Mouse (Mus musculus): ENCODE results near the gene Hes2.

Gene Hes2

GRCm38 (mm10) chr4:152131809-152132771 is 26.6 kb upstream of the Hes2 start:
- no peak for DNase-seq (ENCODE audit: low spot score in 2 of 2)

DNA sequence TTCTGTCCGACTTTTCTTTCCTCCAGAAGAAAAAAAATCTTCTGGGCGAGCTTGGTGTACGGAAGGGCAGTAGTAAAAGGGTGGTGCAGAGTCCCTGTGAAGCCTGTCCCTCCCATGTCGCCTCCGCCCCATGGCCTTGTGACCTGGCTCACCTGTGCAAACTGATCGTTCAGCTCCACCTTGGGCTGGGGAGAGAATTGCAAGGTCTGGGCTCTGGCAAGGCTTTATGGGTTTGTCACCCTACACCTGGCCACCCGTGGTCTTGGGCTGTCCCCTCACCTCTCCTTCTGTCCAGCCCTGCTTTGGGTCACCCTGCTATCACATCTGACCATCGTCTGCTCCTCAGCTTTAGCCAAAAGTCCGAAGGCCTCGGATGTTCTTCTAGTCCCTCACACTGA is 25.9 kb upstream of the Hes2 start:
- DNase-seq (ENCODE audit: low spot score in 2 of 2): no peak

DNA sequence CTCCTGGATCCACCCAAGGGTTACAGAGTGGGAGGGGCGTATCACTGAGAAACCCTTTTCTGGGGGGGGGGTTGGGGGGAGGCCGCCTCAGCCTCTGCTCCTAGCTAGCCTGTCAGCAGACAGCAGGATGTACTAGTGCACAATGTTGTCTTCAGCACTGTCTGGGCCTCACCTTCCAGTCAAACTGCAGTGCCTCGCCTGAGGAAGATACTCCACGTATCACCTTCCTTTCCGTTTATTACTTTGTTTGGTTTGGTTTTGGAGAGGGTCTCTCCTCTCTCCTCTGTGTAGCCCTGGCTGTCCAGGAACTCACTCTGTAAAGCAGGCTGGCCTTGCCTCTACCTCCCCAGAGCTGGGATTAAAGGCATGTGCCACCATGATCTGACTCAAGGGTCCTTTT is 25.5 kb upstream of the Hes2 start:
- no peak for DNase-seq (ENCODE audit: low spot score in 2 of 2)

GRCm38 (mm10) chr4:152134507-152134906 is 24.2 kb upstream of the Hes2 start:
- no peak for DNase-seq (ENCODE audit: low spot score in 2 of 2)

GRCm38 (mm10) chr4:152135363-152135762 is 23.3 kb upstream of the Hes2 start:
- DNase-seq (ENCODE audit: low spot score in 2 of 2): no peak

GRCm38 (mm10) chr4:152136112-152136875 is 22.4 kb upstream of the Hes2 start:
- DNase-seq (ENCODE audit: low spot score in 2 of 2): no peak

DNA sequence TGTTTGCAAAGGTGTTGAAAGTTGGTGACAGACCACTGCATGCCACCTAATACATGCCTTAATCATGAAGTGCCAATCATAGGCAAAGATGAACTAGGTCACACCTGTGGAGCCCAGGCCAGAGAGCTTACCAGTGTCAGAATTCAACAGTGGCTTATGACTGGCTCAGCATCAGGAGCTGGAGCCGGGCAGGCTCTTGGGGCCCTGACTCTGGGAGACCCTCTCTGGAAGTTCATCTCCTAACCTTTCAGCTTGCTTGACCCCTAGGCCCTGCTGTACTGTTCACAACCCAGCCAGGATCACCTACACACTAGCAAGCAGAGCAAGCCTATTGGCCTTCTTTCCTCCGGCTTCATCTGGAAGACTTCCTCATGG is 21.8 kb upstream of the Hes2 start:
- DNase-seq (ENCODE audit: low spot score in 2 of 2): no peak

DNA sequence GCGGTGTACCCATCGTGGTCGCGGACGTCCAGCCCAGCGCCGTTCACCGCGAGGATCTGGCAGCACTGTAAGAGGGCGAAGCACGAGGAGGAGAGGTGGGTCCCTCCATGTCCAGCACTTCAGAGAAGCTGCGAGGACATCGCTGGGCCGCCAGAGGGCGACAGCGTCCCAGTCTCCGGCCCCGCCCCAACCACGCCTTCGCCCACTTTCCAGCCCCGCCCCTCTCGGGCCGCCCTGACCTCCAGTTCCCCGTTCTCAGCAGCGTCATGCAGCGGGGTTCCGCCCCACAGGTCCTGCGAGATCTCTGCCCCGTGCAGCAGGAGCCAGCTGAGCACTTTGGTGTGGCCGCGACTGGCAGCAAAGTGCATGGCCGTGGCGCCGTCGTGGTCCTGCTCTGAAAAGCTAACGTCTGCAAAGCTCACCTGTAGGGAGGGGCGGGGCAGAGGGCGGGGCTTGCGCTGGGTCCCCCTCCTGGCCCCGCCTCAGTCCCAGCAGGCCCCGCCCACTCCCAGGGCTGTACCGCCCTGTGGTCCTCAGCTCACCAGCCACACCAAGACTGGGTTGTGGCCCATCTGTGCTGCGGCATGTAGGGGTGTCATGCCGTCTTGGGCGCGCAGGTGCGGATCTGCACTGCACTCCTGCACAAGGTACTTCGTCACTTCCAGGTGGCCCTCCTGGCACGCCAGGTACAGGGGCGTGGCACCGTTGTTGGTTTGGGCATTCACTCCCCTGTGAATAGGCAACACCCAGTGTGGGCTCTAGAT is 20.0 kb upstream of the Hes2 start:
- peak; percentile 81 to 84 for DNase-seq (ENCODE audit: low spot score in 2 of 2)

GRCm38 (mm10) chr4:152140441-152140840 is 18.2 kb upstream of the Hes2 start:
- no peak for DNase-seq (ENCODE audit: low spot score in 2 of 2)

- no peak for DNase-seq (ENCODE audit: low spot score in 2 of 2)
These were observed 17.0 kb upstream of the Hes2 start for GRCm38 (mm10) chr4:152141521-152142135.

GRCm38 (mm10) chr4:152143632-152144031 is 15.0 kb upstream of the Hes2 start:
- no peak for DNase-seq (ENCODE audit: low spot score in 2 of 2)

- no peak for DNase-seq (ENCODE audit: low spot score in 2 of 2)
These were observed 13.2 kb upstream of the Hes2 start for GRCm38 (mm10) chr4:152145473-152145872.

DNA sequence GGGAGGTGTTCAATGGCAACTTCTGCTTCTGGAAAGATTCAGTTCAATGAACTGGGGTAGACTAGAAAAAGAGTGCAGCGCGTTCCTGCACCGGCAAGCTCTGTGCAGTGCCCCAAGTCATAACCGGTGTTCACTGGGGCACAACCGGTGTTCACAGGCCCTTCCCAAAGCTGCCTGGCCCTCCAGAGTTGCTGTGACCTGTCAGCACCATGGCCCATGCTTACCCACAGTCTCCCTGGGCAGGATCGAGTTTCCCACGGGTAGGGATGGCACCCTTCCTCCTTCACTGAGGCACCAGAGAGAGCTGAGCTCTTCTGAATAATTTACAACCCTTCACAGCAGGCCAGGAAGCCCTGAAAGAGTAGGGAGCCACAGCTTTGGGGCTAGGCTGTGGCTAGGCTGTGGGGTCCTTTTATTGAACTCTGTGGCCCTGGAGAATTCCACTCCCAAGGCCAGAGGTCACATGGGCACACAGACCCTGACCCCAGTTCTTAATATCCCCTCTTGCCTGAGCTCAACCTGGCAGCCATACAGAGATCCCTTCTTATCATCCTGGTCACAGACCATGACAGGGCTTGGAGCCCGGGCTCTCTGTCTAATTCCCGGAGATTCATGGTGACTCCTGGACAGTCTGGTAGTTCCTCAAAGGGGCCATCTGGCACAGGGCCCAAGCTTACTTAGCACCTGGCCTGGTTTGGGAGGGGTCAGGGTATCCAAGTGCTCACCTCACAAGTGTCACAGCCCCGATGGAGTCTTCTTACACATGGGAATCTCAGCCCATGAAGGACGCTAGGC is 12.4 kb upstream of the Hes2 start:
- no peak for DNase-seq (ENCODE audit: low spot score in 2 of 2)

- DNase-seq (ENCODE audit: low spot score in 2 of 2): no peak
These were observed 8.1 kb upstream of the Hes2 start for GRCm38 (mm10) chr4:152150546-152150945.

- no peak for DNase-seq (ENCODE audit: low spot score in 2 of 2)
These were observed 7.2 kb upstream of the Hes2 start for GRCm38 (mm10) chr4:152151451-152151965.

DNA sequence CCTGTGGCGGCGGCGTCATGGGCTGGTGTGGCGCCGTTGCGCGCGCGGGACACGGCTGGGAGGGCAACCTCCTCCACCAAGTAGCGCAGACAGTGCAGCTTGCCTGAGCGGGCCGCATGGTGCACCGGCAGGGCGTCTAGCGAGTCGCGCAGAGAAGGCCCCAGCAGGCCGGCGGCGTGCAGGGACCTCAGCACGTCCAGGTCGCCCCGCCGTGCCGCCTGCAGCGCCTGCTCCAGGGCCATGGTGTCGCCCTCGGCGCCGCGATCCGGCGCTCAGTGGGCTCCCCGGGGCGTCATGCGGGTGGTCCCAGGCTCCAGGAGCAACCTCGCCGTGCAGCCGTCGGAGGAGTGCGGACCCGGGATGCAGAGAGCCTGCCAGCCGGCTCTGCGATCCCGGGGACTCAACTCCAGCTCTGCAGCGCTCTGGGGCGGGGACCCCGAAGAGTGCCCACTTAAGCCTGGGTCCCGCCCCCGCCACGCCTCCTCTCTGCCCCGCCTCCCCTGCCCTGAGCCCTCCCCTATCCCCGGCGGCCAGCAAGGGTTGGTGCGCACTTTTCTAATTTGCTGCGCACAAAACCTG is 6.6 kb upstream of the Hes2 start, which contains the start of gene Espn:
Gene Espn, minus strand, starts transcription at position 406 of the 579 bp plus-strand sequence.
- DNase-seq (ENCODE audit: low spot score in 2 of 2): peak in 1 of 2 experiments; percentile 52

DNA sequence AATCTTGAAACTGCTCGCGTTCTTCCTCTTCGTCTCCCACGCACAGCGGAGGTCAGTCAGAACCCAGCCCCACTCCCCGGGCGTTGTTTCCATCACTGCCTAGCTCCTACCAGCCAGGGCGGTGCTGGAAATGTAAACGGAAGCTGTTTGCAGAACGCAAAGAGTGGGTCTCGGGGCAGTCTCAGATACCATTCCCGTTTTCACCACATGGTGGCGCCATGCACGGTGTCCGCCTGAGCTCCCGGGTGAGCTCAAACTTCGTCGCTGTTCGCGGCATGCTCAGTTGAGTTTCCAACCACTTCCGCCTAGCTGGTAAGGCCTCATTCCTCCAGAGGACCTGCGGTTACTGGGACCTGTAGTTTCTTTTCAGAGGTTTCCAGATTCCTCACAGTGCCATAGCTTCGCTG is 4.9 kb upstream of the Hes2 start:
- DNase-seq (ENCODE audit: low spot score in 2 of 2): peak; percentile 72 to 79

DNA sequence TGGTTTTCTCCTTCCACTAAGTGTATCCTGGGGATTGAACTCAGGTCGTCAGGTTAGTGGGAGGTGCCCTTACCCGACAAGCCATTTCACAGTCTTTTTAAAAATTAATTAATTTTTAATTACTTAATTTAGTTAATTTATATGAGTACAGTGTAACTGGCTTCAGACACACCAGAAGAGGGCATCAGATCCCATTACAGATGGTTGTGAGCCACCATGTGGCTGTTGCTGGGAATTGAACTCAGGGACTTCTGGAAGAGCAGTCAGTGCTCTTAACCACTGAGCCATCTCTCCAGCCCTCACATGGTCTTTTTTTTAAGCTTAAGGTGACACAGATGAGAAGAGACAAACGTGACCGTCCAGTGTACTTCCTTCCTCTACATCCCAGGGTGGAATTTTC is 3.6 kb upstream of the Hes2 start:
- DNase-seq (ENCODE audit: low spot score in 2 of 2): no peak

DNA sequence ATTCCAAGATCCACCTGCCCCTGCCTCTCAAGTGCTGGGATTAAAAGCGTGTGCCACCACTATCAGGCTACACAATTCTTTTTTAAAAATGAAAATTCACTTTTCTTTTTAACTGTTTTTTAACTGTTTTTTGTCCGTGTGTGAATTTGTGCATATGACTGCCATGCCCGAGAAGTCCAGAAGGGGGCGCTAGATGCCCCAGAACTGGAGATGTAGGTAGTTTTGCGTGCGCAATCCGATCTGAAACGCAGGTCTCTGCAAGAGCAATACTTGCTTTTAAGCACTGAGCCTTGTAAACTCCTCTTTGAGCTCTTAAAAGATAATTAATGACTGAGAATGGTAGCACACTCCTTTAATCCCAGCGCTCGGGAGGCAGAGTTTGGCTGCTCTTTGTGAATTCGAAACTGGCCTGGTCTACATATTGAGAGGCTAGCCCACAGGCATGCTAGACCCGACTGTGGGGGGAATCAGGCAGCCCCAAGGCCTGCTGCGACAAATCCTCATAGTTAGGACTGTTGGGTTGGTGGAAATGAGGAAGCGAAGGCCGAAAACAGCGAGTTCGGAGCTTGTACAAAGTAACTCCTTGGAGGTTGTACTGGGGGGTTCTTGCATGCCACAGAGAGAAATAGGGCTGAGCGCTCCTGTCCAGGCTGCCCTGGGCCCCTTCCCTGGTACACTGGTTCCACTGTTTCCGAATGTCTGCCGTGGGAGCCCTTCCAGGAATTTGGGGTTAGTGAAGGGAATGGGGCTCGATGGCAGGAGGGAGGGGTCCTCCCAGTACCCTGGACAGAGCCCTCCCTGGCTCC is 685 bp upstream of the Hes2 start:
- DNase-seq (ENCODE audit: low spot score in 2 of 2): no peak
